In genomic region chr9:30920736-30921135, GRCm38 (mm10) we compare ENCODE assay signal across 8 mouse cellular contexts. TPM values are rescaled to one million over a fixed set of nuclear protein-coding genes. Genes with fewer than 3 reads are reported as not detected.
DNase-seq lines count a peak whose midpoint lies in the region; ATAC-seq and TF ChIP-seq lines count a peak whose summit lies in the region.

No protein-coding gene starts in this region.

- DNase-seq in liver, adult 2 months (ENCODE audit: extremely low read depth, low read depth, low spot score) = peak; percentile 39
- no peak for DNase-seq in liver, embryonic 11.5 days (ENCODE audit: low spot score)
- DNase-seq in embryo, embryonic 9.5 days (ENCODE audit: extremely low spot score) = peak; percentile 47
- peak; percentile 47 for DNase-seq in skeletal muscle tissue, adult 2 months (ENCODE audit: low read depth, low spot score)
- no peak for DNase-seq in ovary, adult 18-20 months (ENCODE audit: low spot score)

- no peak overlapping the region for H3K9ac ChIP-seq in liver, adult 2 months (ENCODE audit: low read depth, low read length)
- no peak overlapping the region for H3K9ac ChIP-seq in liver, embryonic 11.5 days (ENCODE audit: low read depth, low read length)
- H3K9ac ChIP-seq in heart, embryonic 14.5 days (ENCODE audit: low read length) = 0 out of 2 replicates have a peak overlapping the region, but pooled peaks have one; percentile 66
- H3K9ac ChIP-seq in limb, embryonic 12.5 days (replicated peaks) = no peak overlapping the region

- H3K9me3 ChIP-seq in liver, embryonic 11.5 days (ENCODE audit: control insufficient read depth, low read length) = no peaks in the 10 kb centered on the region
- no peaks in the 10 kb centered on the region for H3K9me3 ChIP-seq in heart, embryonic 14.5 days (ENCODE audit: control insufficient read depth, low read length)
- no peaks in the 10 kb centered on the region for H3K9me3 ChIP-seq in limb, embryonic 12.5 days

- no peak overlapping the region for H3K4me3 ChIP-seq in liver, adult 2 months (ENCODE audit: insufficient read depth, low read depth, low read length)
- H3K4me3 ChIP-seq in liver, embryonic 11.5 days (ENCODE audit: low read depth, low read length) = no peak overlapping the region
- H3K4me3 ChIP-seq in heart, embryonic 14.5 days (ENCODE audit: control insufficient read depth in 1 of 2, insufficient read depth in 1 of 2, low read depth in 1 of 2, low read length in 2 of 2) = peak overlapping the region; percentile 59 to 63
- peak overlapping the region; percentile 62 for H3K4me3 ChIP-seq in limb, embryonic 12.5 days (replicated peaks)

- no peaks in the 10 kb centered on the region for H3K79me2 ChIP-seq in liver, adult 2 months (ENCODE audit: control insufficient read depth, insufficient read depth, low read length)

- no peaks in the 10 kb centered on the region; the same call in 1 of the 2 replicates for H3K4me1 ChIP-seq in liver, adult 2 months (ENCODE audit: control insufficient read depth, insufficient read depth, low read length)
- no peaks in the 10 kb centered on the region for H3K4me1 ChIP-seq in liver, embryonic 11.5 days (replicated peaks; ENCODE audit: control insufficient read depth, insufficient read depth, low read length)
- H3K4me1 ChIP-seq in heart, embryonic 14.5 days (ENCODE audit: control insufficient read depth in 2 of 2, insufficient read depth in 2 of 2, low read length in 2 of 2) = peaks cover 19 to 21% of the 10 kb centered on the region in 2 experiments
- peaks cover 26% of the 10 kb centered on the region for H3K4me1 ChIP-seq in limb, embryonic 12.5 days (replicated peaks)

- 20% methylated on average over 6 of the region's 6 CpGs for WGBS in liver, adult 2 months
- 19% methylated on average over 6 of the region's 6 CpGs for WGBS in liver, embryonic 11.5 days
- 19% methylated on average over 6 of the region's 6 CpGs for WGBS in heart, embryonic 14.5 days
- WGBS in limb, embryonic 12.5 days = 15% methylated on average over 6 of the region's 6 CpGs

- no peak for ATAC-seq in liver, embryonic 11.5 days (replicated peaks; ENCODE audit: low FRiP score)
- no peak for ATAC-seq in heart, embryonic 14.5 days (ENCODE audit: insufficient number of reproducible peaks, insufficient read depth, low FRiP score, low read depth)
- ATAC-seq in limb, embryonic 12.5 days (ENCODE audit: insufficient number of reproducible peaks, insufficient read depth, low FRiP score, low TSS enrichment, low read depth) = no peak
- no peak for ATAC-seq in erythroblast, adult 5-6 weeks (replicated peaks; ENCODE audit: low FRiP score, poor library complexity, severe bottlenecking)

- no peak overlapping the region; the same call in 1 of the 2 replicates for H3K4me2 ChIP-seq in liver, embryonic 11.5 days
- peak overlapping the region; percentile 84 for H3K4me2 ChIP-seq in heart, embryonic 14.5 days (ENCODE audit: low read length)
- H3K4me2 ChIP-seq in limb, embryonic 12.5 days = peak overlapping the region; percentile 91

- H3K27me3 ChIP-seq in liver, adult 2 months (ENCODE audit: control insufficient read depth, insufficient read depth, low read length) = 0 out of 2 replicates have a peak, but pooled peaks cover 4% of the 10 kb centered on the region
- H3K27me3 ChIP-seq in liver, embryonic 11.5 days (replicated peaks; ENCODE audit: control insufficient read depth, insufficient read depth, low read length) = peaks cover 26% of the 10 kb centered on the region
- peaks cover 8% of the 10 kb centered on the region; the same call in 1 of the 2 replicates for H3K27me3 ChIP-seq in heart, embryonic 14.5 days (ENCODE audit: control insufficient read depth, insufficient read depth, low read length)
- peaks cover 32% of the 10 kb centered on the region for H3K27me3 ChIP-seq in limb, embryonic 12.5 days

- no peaks in the 10 kb centered on the region for H3K36me3 ChIP-seq in liver, adult 2 months (ENCODE audit: control insufficient read depth, insufficient read depth, low read length)
- H3K36me3 ChIP-seq in liver, embryonic 11.5 days (ENCODE audit: control insufficient read depth, insufficient read depth, low read length) = no peaks in the 10 kb centered on the region
- H3K36me3 ChIP-seq in heart, embryonic 14.5 days (ENCODE audit: control insufficient read depth, insufficient read depth, low read length) = no peaks in the 10 kb centered on the region
- no peaks in the 10 kb centered on the region for H3K36me3 ChIP-seq in limb, embryonic 12.5 days

- TF ChIP-seq POLR2A in liver, adult 2 months (IDR thresholded peaks at IDR 0.05; ENCODE audit: extremely low read depth, insufficient read depth, low read length) = no peak

- TF ChIP-seq CTCF in liver, adult 2 months (IDR thresholded peaks at IDR 0.05; ENCODE audit: low read depth, low read length) = peak; percentile 70

- H3K27ac ChIP-seq in liver, adult 2 months (replicated peaks; ENCODE audit: insufficient read depth, low read depth, low read length) = no peak overlapping the region
- no peak overlapping the region for H3K27ac ChIP-seq in liver, embryonic 11.5 days (ENCODE audit: low read depth, low read length)
- H3K27ac ChIP-seq in heart, embryonic 14.5 days (replicated peaks in 1 of 2; ENCODE audit: control insufficient read depth in 1 of 2, insufficient read depth in 1 of 2, low read depth in 2 of 2, low read length in 2 of 2) = no peak overlapping the region
- H3K27ac ChIP-seq in limb, embryonic 12.5 days = no peak overlapping the region

RNA-seq across cellular contexts. Expression of gene Adamts15, which starts 1.5 kb away (rescaled TPM):
- total RNA-seq in liver, adult 2 months (2014; rRNA removed) = 0.37 and 0.67 TPM in 2 replicates
- 0.29 and 0.35 TPM in 2 replicates for polyA plus RNA-seq in liver, adult 2 months (2012; rRNA removed)
- polyA plus RNA-seq in liver, embryonic 11.5 days (2014; fragmentation: Nextera tagmentation; extraction: Ambion mirVana) = 2.5 and 3.0 TPM in 2 replicates
- 5.4 and 6.0 TPM in 2 replicates for polyA plus RNA-seq in heart, embryonic 14.5 days (2014; fragmentation: Nextera tagmentation; extraction: Ambion mirVana)
- 16.6 and 21.9 TPM in 2 replicates for polyA plus RNA-seq in limb, embryonic 12.5 days (2016; fragmentation: Nextera tagmentation; extraction: Ambion mirVana)
- 0.21 TPM in 1 of 2 replicates, not detected in the other for total RNA-seq in erythroblast, adult 5-6 weeks (2015; ENCODE audit: low replicate concordance)
- total RNA-seq in erythroblast, adult 5-6 weeks (2017; ENCODE audit: low replicate concordance) = not detected in 2 replicates

RNA-seq across cellular contexts. Expression of gene Adamts8, which starts 21.6 kb away (rescaled TPM):
- 0.07 TPM in 1 of 2 replicates, not detected in the other for total RNA-seq in liver, adult 2 months (2014; rRNA removed)
- not detected in 2 replicates for polyA plus RNA-seq in liver, adult 2 months (2012; rRNA removed)
- polyA plus RNA-seq in liver, embryonic 11.5 days (2014; fragmentation: Nextera tagmentation; extraction: Ambion mirVana) = 0.12 and 0.19 TPM in 2 replicates
- polyA plus RNA-seq in heart, embryonic 14.5 days (2014; fragmentation: Nextera tagmentation; extraction: Ambion mirVana) = 9.4 and 11.0 TPM in 2 replicates
- 1.5 and 1.7 TPM in 2 replicates for polyA plus RNA-seq in limb, embryonic 12.5 days (2016; fragmentation: Nextera tagmentation; extraction: Ambion mirVana)
- not detected in 2 replicates for total RNA-seq in erythroblast, adult 5-6 weeks (2015; ENCODE audit: low replicate concordance)
- total RNA-seq in erythroblast, adult 5-6 weeks (2017; ENCODE audit: low replicate concordance) = not detected in 2 replicates

Comparison
In these comparisons a context has a peak if more than half of its experiments do, and no peak if none do; other contexts are left out.
1. DNase-seq: peak in liver, adult 2 months (single experiment), embryo, embryonic 9.5 days (single experiment) and skeletal muscle tissue, adult 2 months (single experiment); none in liver, embryonic 11.5 days (single experiment) and ovary, adult 18-20 months (single experiment).
2. H3K4me3 ChIP-seq: peak in heart, embryonic 14.5 days (2 of 2) and limb, embryonic 12.5 days (single experiment); none in liver, adult 2 months (single experiment) and liver, embryonic 11.5 days (single experiment).